Comparison of ENCODE assay signal across 26 mouse cellular contexts in genomic region chr11:89257893-89258292, GRCm38 (mm10). TPM values are rescaled to one million over a fixed set of nuclear protein-coding genes. Genes with fewer than 3 reads are reported as not detected.
DNase-seq lines count a peak whose midpoint lies in the region; ATAC-seq lines count a peak whose summit lies in the region.
"Had no signal": no experiment of that assay in that cellular context is flagged by ENCODE, and none has a peak within 500 bp of the region (broad histone marks: within the 10 kb centered on the region; RNA-seq: fewer than 3 reads in every experiment).

No protein-coding gene starts in this region.

- no peak overlapping the region for H3K9ac ChIP-seq in forebrain, embryonic 11.5 days (ENCODE audit: low read length)
- H3K9ac ChIP-seq in heart, embryonic 16.5 days (ENCODE audit: low read length) = no peak overlapping the region
- H3K9ac ChIP-seq in midbrain, embryonic 14.5 days (replicated peaks; ENCODE audit: low read length) = no peak overlapping the region
- H3K9ac ChIP-seq in midbrain, embryonic 11.5 days (ENCODE audit: low read length) = no peak overlapping the region
- H3K9ac ChIP-seq: embryonic facial prominence, embryonic 12.5 days; hindbrain, embryonic 12.5 days; limb, embryonic 12.5 days; liver, embryonic 12.5 days; lung, embryonic 15.5 days; midbrain, embryonic 15.5 days had no signal

- no peak for DNase-seq in forebrain, embryonic 10.5 days (ENCODE audit: extremely low spot score, low spot score)
- DNase-seq in forebrain, embryonic 11.5 days (ENCODE audit: low spot score) = no peak
- DNase-seq in heart, postnatal 14 days = no peak
- DNase-seq in midbrain, embryonic 14.5 days = peak; percentile 19
- no peak for DNase-seq in midbrain, embryonic 11.5 days (ENCODE audit: low spot score, missing footprints)
- no peak for DNase-seq in natural killer cell, adult 2 months (ENCODE audit: low spot score in 2 of 2)
- no peak for DNase-seq in layer of hippocampus, postnatal 14 days (ENCODE audit: low spot score in 2 of 2)
- DNase-seq: adrenal gland, adult 8-10 months; cerebellum, adult 9-10 months; gastrocnemius, postnatal 10 days; heart, adult 18-20 months; kidney, postnatal 4 days; layer of hippocampus, adult 9-11 months; right cerebral cortex, postnatal 25 days; thymus, adult 18-20 months had no signal

- H3K4me2 ChIP-seq in forebrain, embryonic 11.5 days (ENCODE audit: low read depth, low read length, severe bottlenecking) = no peak overlapping the region
- H3K4me2 ChIP-seq in heart, embryonic 16.5 days (ENCODE audit: low read depth, low read length) = no peak overlapping the region
- H3K4me2 ChIP-seq in midbrain, embryonic 14.5 days (ENCODE audit: low read length) = no peak overlapping the region
- H3K4me2 ChIP-seq in midbrain, embryonic 11.5 days = no peak overlapping the region
- H3K4me2 ChIP-seq: embryonic facial prominence, embryonic 12.5 days; hindbrain, embryonic 12.5 days; limb, embryonic 12.5 days; liver, embryonic 12.5 days; lung, embryonic 15.5 days; midbrain, embryonic 15.5 days had no signal

- 56% methylated on average over 2 of the region's 2 CpGs for WGBS in forebrain, embryonic 10.5 days
- 35% methylated on average over 2 of the region's 2 CpGs for WGBS in forebrain, embryonic 11.5 days
- 41% methylated on average over 2 of the region's 2 CpGs for WGBS in heart, embryonic 16.5 days
- WGBS in midbrain, embryonic 14.5 days = 44% methylated on average over 2 of the region's 2 CpGs
- WGBS in midbrain, embryonic 11.5 days = 47% methylated on average over 2 of the region's 2 CpGs

- peaks cover 36% of the 10 kb centered on the region for H3K4me1 ChIP-seq in forebrain, embryonic 10.5 days
- H3K4me1 ChIP-seq in forebrain, embryonic 11.5 days (replicated peaks; ENCODE audit: control insufficient read depth, insufficient read depth, low read length) = peaks cover 14% of the 10 kb centered on the region
- H3K4me1 ChIP-seq in heart, embryonic 16.5 days (ENCODE audit: control insufficient read depth, insufficient read depth, low read length) = peaks cover 4% of the 10 kb centered on the region; the same call in 1 of the 2 replicates
- H3K4me1 ChIP-seq in midbrain, embryonic 14.5 days (ENCODE audit: control insufficient read depth, insufficient read depth, low read length) = 0 out of 2 replicates have a peak, but pooled peaks cover 8% of the 10 kb centered on the region
- H3K4me1 ChIP-seq in midbrain, embryonic 11.5 days (ENCODE audit: control insufficient read depth, insufficient read depth, low read length) = no peaks in the 10 kb centered on the region; the same call in 1 of the 2 replicates
- H3K4me1 ChIP-seq: embryonic facial prominence, embryonic 12.5 days; limb, embryonic 12.5 days; liver, embryonic 12.5 days; lung, embryonic 15.5 days; midbrain, embryonic 15.5 days had no signal

- H3K36me3 ChIP-seq in forebrain, embryonic 10.5 days (replicated peaks) = no peaks in the 10 kb centered on the region
- H3K36me3 ChIP-seq in forebrain, embryonic 11.5 days (ENCODE audit: control insufficient read depth, insufficient read depth, low read length) = no peaks in the 10 kb centered on the region
- no peaks in the 10 kb centered on the region for H3K36me3 ChIP-seq in heart, embryonic 16.5 days (ENCODE audit: control insufficient read depth, insufficient read depth)
- H3K36me3 ChIP-seq in midbrain, embryonic 14.5 days (ENCODE audit: control insufficient read depth, insufficient read depth, low read length) = no peaks in the 10 kb centered on the region
- no peaks in the 10 kb centered on the region for H3K36me3 ChIP-seq in midbrain, embryonic 11.5 days (ENCODE audit: control insufficient read depth, insufficient read depth, low read length)
- H3K36me3 ChIP-seq: embryonic facial prominence, embryonic 12.5 days; hindbrain, embryonic 12.5 days; limb, embryonic 12.5 days; liver, embryonic 12.5 days; lung, embryonic 15.5 days; midbrain, embryonic 15.5 days had no signal

- no peak for ATAC-seq in forebrain, embryonic 11.5 days (replicated peaks; ENCODE audit: low FRiP score)
- ATAC-seq in heart, embryonic 16.5 days (replicated peaks; ENCODE audit: extremely low read depth, insufficient read depth, low FRiP score) = 0 out of 2 replicates have a peak, but pooled peaks have one; percentile 49
- ATAC-seq in midbrain, embryonic 14.5 days (ENCODE audit: low FRiP score, low TSS enrichment) = no peak
- no peak for ATAC-seq in midbrain, embryonic 11.5 days (ENCODE audit: low FRiP score)
- ATAC-seq: liver, embryonic 12.5 days; midbrain, embryonic 15.5 days; Patski had no signal

- intact Hi-C loops in heart, postnatal 14 days (cut with DNase I) = no loop called here

- no peaks in the 10 kb centered on the region; the same call in 1 of the 2 replicates for H3K27me3 ChIP-seq in forebrain, embryonic 10.5 days (ENCODE audit: poor library complexity, severe bottlenecking)
- H3K27me3 ChIP-seq in forebrain, embryonic 11.5 days (ENCODE audit: control insufficient read depth, insufficient read depth, low read length) = no peaks in the 10 kb centered on the region
- no peaks in the 10 kb centered on the region for H3K27me3 ChIP-seq in heart, embryonic 16.5 days (ENCODE audit: control insufficient read depth, insufficient read depth, low read length)
- H3K27me3 ChIP-seq in midbrain, embryonic 14.5 days (ENCODE audit: control insufficient read depth, insufficient read depth, low read length) = no peaks in the 10 kb centered on the region
- H3K27me3 ChIP-seq in midbrain, embryonic 11.5 days (ENCODE audit: control insufficient read depth, insufficient read depth, low read length) = no peaks in the 10 kb centered on the region
- H3K27me3 ChIP-seq: embryonic facial prominence, embryonic 12.5 days; hindbrain, embryonic 12.5 days; liver, embryonic 12.5 days; lung, embryonic 15.5 days; midbrain, embryonic 15.5 days; Patski had no signal

- H3K27ac ChIP-seq in forebrain, embryonic 10.5 days = peak overlapping the region; percentile 81
- no peak overlapping the region for H3K27ac ChIP-seq in forebrain, embryonic 11.5 days (ENCODE audit: low read depth, low read length)
- H3K27ac ChIP-seq in heart, embryonic 16.5 days (ENCODE audit: low read length) = no peak overlapping the region
- no peak overlapping the region for H3K27ac ChIP-seq in midbrain, embryonic 14.5 days (replicated peaks; ENCODE audit: low read depth, low read length)
- no peak overlapping the region for H3K27ac ChIP-seq in midbrain, embryonic 11.5 days (ENCODE audit: low read depth, low read length)
- H3K27ac ChIP-seq: embryonic facial prominence, embryonic 12.5 days; hindbrain, embryonic 12.5 days; limb, embryonic 12.5 days; liver, embryonic 12.5 days; lung, embryonic 15.5 days; macrophage; midbrain, embryonic 15.5 days had no signal

- H3K9me3 ChIP-seq in forebrain, embryonic 10.5 days = no peaks in the 10 kb centered on the region
- H3K9me3 ChIP-seq in forebrain, embryonic 11.5 days (ENCODE audit: control insufficient read depth, low read length) = no peaks in the 10 kb centered on the region
- H3K9me3 ChIP-seq in heart, embryonic 16.5 days (replicated peaks; ENCODE audit: control insufficient read depth, low read length) = no peaks in the 10 kb centered on the region
- H3K9me3 ChIP-seq in midbrain, embryonic 14.5 days (ENCODE audit: control insufficient read depth, low read length) = no peaks in the 10 kb centered on the region
- no peaks in the 10 kb centered on the region for H3K9me3 ChIP-seq in midbrain, embryonic 11.5 days (ENCODE audit: control insufficient read depth, low read length)
- H3K9me3 ChIP-seq: embryonic facial prominence, embryonic 12.5 days; hindbrain, embryonic 12.5 days; limb, embryonic 12.5 days; liver, embryonic 12.5 days; lung, embryonic 15.5 days; midbrain, embryonic 15.5 days had no signal

- H3K4me3 ChIP-seq in forebrain, embryonic 10.5 days = no peak overlapping the region
- no peak overlapping the region for H3K4me3 ChIP-seq in forebrain, embryonic 11.5 days (ENCODE audit: low read depth, low read length)
- no peak overlapping the region for H3K4me3 ChIP-seq in heart, embryonic 16.5 days (ENCODE audit: low read length)
- H3K4me3 ChIP-seq in midbrain, embryonic 14.5 days (replicated peaks; ENCODE audit: low read depth, low read length) = no peak overlapping the region
- H3K4me3 ChIP-seq in midbrain, embryonic 11.5 days (ENCODE audit: low read depth, low read length) = no peak overlapping the region
- H3K4me3 ChIP-seq: embryonic facial prominence, embryonic 12.5 days; erythroblast, embryonic 14.5 days; hindbrain, embryonic 12.5 days; limb, embryonic 12.5 days; liver, embryonic 12.5 days; lung, embryonic 15.5 days; midbrain, embryonic 15.5 days had no signal

RNA-seq across cellular contexts. Expression of gene Nog, which starts 44.2 kb away (rescaled TPM):
- polyA plus RNA-seq in forebrain, embryonic 10.5 days (2016; fragmentation: Nextera tagmentation; extraction: Ambion mirVana) = 3.5 and 3.6 TPM in 2 replicates
- 8.0 and 10.4 TPM in 2 replicates for polyA plus RNA-seq in forebrain, embryonic 11.5 days (2014; fragmentation: Nextera tagmentation; extraction: Ambion mirVana)
- 0.32 and 0.39 TPM in 2 replicates for polyA plus RNA-seq in heart, embryonic 16.5 days (2015; fragmentation: Nextera tagmentation; extraction: Ambion mirVana)
- total RNA-seq in heart, postnatal 14 days (2021) = under 1 TPM; 0.24 to 0.31 TPM
- 4.3 and 5.2 TPM in 2 replicates for polyA plus RNA-seq in midbrain, embryonic 14.5 days (2014; fragmentation: Nextera tagmentation; extraction: Ambion mirVana)
- polyA plus RNA-seq in midbrain, embryonic 11.5 days (2014; fragmentation: Nextera tagmentation; extraction: Ambion mirVana) = 5.0 and 6.1 TPM in 2 replicates
- total RNA-seq in layer of hippocampus, postnatal 14 days (2021) = 1 to 10 TPM; 6.7 to 8.3 TPM
- total RNA-seq: common myeloid progenitor, adult 5-6 weeks had no signal
- polyA plus RNA-seq: erythroblast, embryonic 14.5 days; macrophage had no signal
